Mouse (Mus musculus) hindbrain, embryonic 14.5 days (tissue): ENCODE measurements at regions not wholly inside any gene's neighbourhood (a gene's known extent, or its start where the extent isn't known, plus 50 kb on each side); places are given as distances from the start of the nearest gene placed in this dataset.
"Not testable (repeated sequence)": the region's sequence is repeated elsewhere in the genome, so short reads cannot be mapped to it uniquely, and the experiment has no call there.

Source experiments
- ATAC-seq: fragments of 200-750 bp; cut with Nextera tagmentation; 2 replicates; pipeline ENCODE4 v1.8.0; 2017; ENCODE audit warnings: moderate number of reproducible peaks, mild to moderate bottlenecking, moderate TSS enrichment, moderate library complexity; ENCODE audit not compliant: low FRiP score
- DNase-seq: peaks from one replicate; pipeline ENCODE4 v3.0.0-alpha.2; 2015; ENCODE audit warnings: low spot score
- H3K27ac ChIP-seq: fragments of 300-500 bp; sonication (generic); 2 replicates; pipeline ENCODE4 v1.5.1; 2014; ENCODE audit warnings: mild to moderate bottlenecking, moderate library complexity
- H3K27me3 ChIP-seq: fragments of 300-500 bp; sonication (generic); 2 replicates; pipeline ENCODE4 v1.6.1; 2014; ENCODE audit warnings: mild to moderate bottlenecking, low read length, mixed read lengths; ENCODE audit not compliant: control insufficient read depth, insufficient read depth
- H3K36me3 ChIP-seq: fragments of 300-500 bp; sonication (generic); replicated peaks from 2 replicates; pipeline ENCODE4 v1.6.1; 2014; ENCODE audit not compliant: control insufficient read depth, insufficient read depth
- H3K4me1 ChIP-seq: fragments of 300-500 bp; sonication (generic); replicated peaks from 2 replicates; pipeline ENCODE4 v1.6.1; 2014; ENCODE audit warnings: antibody characterized with exemption, low read length, mixed read lengths; ENCODE audit not compliant: control insufficient read depth, insufficient read depth
- H3K4me2 ChIP-seq: fragments of 300-500 bp; sonication (generic); replicated peaks from 2 replicates; pipeline ENCODE4 v1.6.1; 2014; ENCODE audit warnings: mild to moderate bottlenecking, moderate library complexity
- H3K4me3 ChIP-seq: fragments of 300-500 bp; sonication (generic); replicated peaks from 2 replicates; pipeline ENCODE4 v1.5.1; 2014; ENCODE audit warnings: mild to moderate bottlenecking, low read length
- H3K9ac ChIP-seq: fragments of 300-500 bp; sonication (generic); 2 replicates; pipeline ENCODE4 v1.6.1; 2014
- H3K9me3 ChIP-seq: fragments of 300-500 bp; sonication (generic); 2 replicates; pipeline ENCODE4 v1.6.1; 2016; ENCODE audit warnings: low read length; ENCODE audit not compliant: control insufficient read depth
- WGBS: fragments of 180-500 bp; shearing (Covaris S2); extraction: QIAGEN DNeasy Blood & Tissue Kit; methylation state at CpG from one replicate; pipeline ENCODE4 v1.1.7; 2014; 5-methylcytosine and 5-hydroxymethylcytosine counted together

DNA sequence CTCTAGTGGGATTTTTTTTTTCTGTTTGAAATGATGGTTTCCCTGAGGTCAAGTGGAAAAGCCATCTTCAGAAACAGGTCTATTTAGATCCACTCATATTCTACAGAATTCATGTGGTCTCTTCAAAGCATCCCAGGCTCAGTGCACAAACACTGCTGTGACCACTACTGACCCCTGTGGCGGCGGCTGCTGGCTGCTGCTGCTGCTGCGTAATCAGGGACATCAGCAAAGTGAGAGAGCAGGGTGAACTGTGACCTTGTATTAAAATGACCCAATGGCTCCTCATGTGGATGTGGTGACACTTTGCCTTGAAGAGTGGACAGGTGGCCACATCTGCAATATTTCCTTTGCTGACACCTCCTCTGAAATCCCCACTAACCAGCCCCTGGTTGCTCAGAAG, 169.1 kb upstream of the Rapgef5 start:
- H3K9ac ChIP-seq: no peak overlapping the region
- peaks cover 35% of the 10 kb centered on the region for H3K4me1 ChIP-seq
- DNase-seq (no peak), ATAC-seq (no peak)
- no peak overlapping the region for H3K4me3 ChIP-seq
- 26% methylated on average over 3 of the region's 3 CpGs for WGBS
- H3K27me3 ChIP-seq: no peaks in the 10 kb centered on the region
- no peak overlapping the region for H3K4me2 ChIP-seq
- no peaks in the 10 kb centered on the region for H3K9me3 ChIP-seq
- no peak overlapping the region for H3K27ac ChIP-seq
- H3K36me3 ChIP-seq: no peaks in the 10 kb centered on the region

- H3K27me3 ChIP-seq: no peaks in the 10 kb centered on the region
- peaks cover 32% of the 10 kb centered on the region for H3K4me1 ChIP-seq
- no peaks in the 10 kb centered on the region for H3K9me3 ChIP-seq
- no peak overlapping the region for H3K27ac ChIP-seq
- no peak for DNase-seq
- no peak overlapping the region for H3K4me3 ChIP-seq
- no peak overlapping the region for H3K4me2 ChIP-seq
- H3K9ac ChIP-seq: no peak overlapping the region
- no peaks in the 10 kb centered on the region for H3K36me3 ChIP-seq
- WGBS: 95% methylated on average over 3 of the region's 3 CpGs
- ATAC-seq: no peak
Observed at GRCm38 (mm10) chr12:117348516-117348915, 167.8 kb upstream of the Rapgef5 start.

DNA sequence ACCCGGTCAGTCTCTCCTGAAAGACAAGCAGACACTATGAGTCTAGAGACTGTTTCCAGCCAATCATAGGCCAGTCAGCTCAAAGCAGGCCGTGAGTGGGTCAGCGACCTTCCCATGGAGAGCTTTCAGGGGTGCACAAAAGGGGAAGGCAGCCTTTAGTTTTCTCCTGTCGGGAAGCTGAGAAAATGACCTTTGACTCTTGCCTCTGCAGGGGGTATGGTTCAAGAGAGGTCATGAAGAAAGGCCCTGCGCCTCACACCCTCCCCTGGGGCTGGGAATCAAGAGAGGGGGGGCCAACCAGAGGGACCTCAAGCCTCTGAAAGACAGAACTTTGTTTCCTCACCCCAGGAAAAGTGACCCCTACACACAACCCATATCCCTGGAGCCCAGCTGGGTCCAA, 164.4 kb upstream of the Rapgef5 start:
- ATAC-seq (no peak), DNase-seq (no peak)
- H3K9me3 ChIP-seq: no peaks in the 10 kb centered on the region
- no peak overlapping the region for H3K27ac ChIP-seq
- H3K4me1 ChIP-seq: 0 out of 2 replicates have a peak, but pooled peaks cover 3% of the 10 kb centered on the region
- no peak overlapping the region for H3K4me3 ChIP-seq
- no peaks in the 10 kb centered on the region for H3K36me3 ChIP-seq
- no peaks in the 10 kb centered on the region for H3K27me3 ChIP-seq
- no peak overlapping the region for H3K9ac ChIP-seq
- WGBS: 4% methylated on average over 5 of the region's 5 CpGs
- H3K4me2 ChIP-seq: no peak overlapping the region

- WGBS: 36% methylated on average over 3 of the region's 3 CpGs
- H3K4me2 ChIP-seq: no peak overlapping the region
- DNase-seq: no peak
- H3K9me3 ChIP-seq: no peaks in the 10 kb centered on the region
- ATAC-seq: no peak
- no peaks in the 10 kb centered on the region for H3K27me3 ChIP-seq
- no peaks in the 10 kb centered on the region for H3K4me1 ChIP-seq
- H3K27ac ChIP-seq: no peak overlapping the region
- no peak overlapping the region for H3K9ac ChIP-seq
- H3K36me3 ChIP-seq: no peaks in the 10 kb centered on the region
- H3K4me3 ChIP-seq: no peak overlapping the region
Observed at GRCm38 (mm10) chr12:117352511-117352910, 163.8 kb upstream of the Rapgef5 start.

GRCm38 (mm10) chr12:117352938-117353337, 163.3 kb upstream of the Rapgef5 start:
- DNase-seq: peak; percentile 53
- Histone ChIP-seq H3K27ac (no peak overlapping the region), H3K4me2 (no peak overlapping the region), H3K27me3 (no peaks in the 10 kb centered on the region), H3K9ac (no peak overlapping the region), H3K36me3 (no peaks in the 10 kb centered on the region), H3K9me3 (no peaks in the 10 kb centered on the region), H3K4me1 (no peaks in the 10 kb centered on the region), H3K4me3 (no peak overlapping the region)
- ATAC-seq: no peak

DNA sequence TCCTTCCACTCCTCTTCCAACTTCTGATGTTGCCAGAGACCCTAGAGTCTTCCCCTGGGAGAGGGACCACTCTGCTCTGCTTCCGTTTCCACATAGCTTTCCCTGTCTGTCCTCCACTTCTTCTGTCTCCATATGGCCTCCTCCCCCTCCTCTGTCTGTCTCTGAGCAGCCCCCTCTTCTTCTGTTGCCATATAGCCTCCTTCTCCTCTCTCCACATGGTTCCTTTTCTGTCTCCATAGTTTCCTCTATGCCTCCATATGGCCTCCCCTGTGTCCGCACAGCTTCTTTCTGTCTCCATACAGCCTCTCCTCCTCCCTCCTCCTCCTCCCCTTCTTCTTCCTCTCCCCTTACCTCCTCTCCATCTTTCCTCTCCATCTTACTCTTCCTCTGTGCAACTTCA, 158.5 kb upstream of the Rapgef5 start:
- Histone ChIP-seq H3K4me1 (no peaks in the 10 kb centered on the region), H3K27ac (no peak overlapping the region), H3K9me3 (no peaks in the 10 kb centered on the region), H3K9ac (no peak overlapping the region), H3K36me3 (no peaks in the 10 kb centered on the region), H3K4me2 (no peak overlapping the region), H3K27me3 (no peaks in the 10 kb centered on the region), H3K4me3 (no peak overlapping the region)
- ATAC-seq: no peak
- no peak for DNase-seq
- 64% methylated on average over 2 of the region's 2 CpGs for WGBS

DNA sequence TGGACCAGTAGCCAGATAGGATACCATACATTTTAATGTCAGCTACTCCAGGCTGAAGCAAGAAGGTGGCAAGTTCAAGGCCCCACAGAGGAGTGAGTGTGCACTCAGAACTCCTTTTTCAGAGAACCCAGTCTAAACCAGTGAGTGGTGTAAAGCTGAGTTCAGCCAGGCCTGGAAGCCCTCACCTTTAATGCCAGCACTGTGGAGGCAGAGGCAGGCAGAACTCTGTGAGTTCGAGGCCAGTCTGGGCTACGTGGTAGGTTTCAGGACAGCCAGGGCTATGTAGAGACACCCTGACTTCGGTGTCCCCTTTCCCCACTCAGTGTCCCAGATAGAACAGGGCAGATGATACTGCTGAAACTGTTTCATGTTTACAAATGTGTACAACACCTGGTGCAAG, 157.4 kb upstream of the Rapgef5 start:
- Histone ChIP-seq H3K27me3 (no peaks in the 10 kb centered on the region), H3K9ac (no peak overlapping the region), H3K4me1 (no peaks in the 10 kb centered on the region), H3K9me3 (no peaks in the 10 kb centered on the region), H3K4me2 (no peak overlapping the region), H3K36me3 (no peaks in the 10 kb centered on the region), H3K27ac (no peak overlapping the region), H3K4me3 (no peak overlapping the region)
- no peak for ATAC-seq
- DNase-seq: no peak
- WGBS: 96% methylated on average over 3 of the region's 3 CpGs

- ATAC-seq (no peak), DNase-seq (no peak)
- WGBS: 80% methylated on average over 4 of the region's 4 CpGs
Observed at GRCm38 (mm10) chr12:117360215-117360614, 156.1 kb upstream of the Rapgef5 start.

GRCm38 (mm10) chr12:117361826-117362225, 154.5 kb upstream of the Rapgef5 start:
- no peak overlapping the region for H3K27ac ChIP-seq
- no peak overlapping the region for H3K9ac ChIP-seq
- H3K4me2 ChIP-seq: no peak overlapping the region
- no peaks in the 10 kb centered on the region for H3K36me3 ChIP-seq
- WGBS: 80% methylated on average over 7 of the region's 7 CpGs
- no peak overlapping the region for H3K4me3 ChIP-seq
- DNase-seq (no peak), ATAC-seq (no peak)
- H3K9me3 ChIP-seq: no peaks in the 10 kb centered on the region
- no peaks in the 10 kb centered on the region for H3K4me1 ChIP-seq
- no peaks in the 10 kb centered on the region for H3K27me3 ChIP-seq

More at GRCm38 (mm10) chr12:117360215-117360614, 156.1 kb upstream of the Rapgef5 start:
- Histone ChIP-seq H3K4me1 (no peaks in the 10 kb centered on the region), H3K36me3 (no peaks in the 10 kb centered on the region), H3K4me3 (no peak overlapping the region), H3K4me2 (no peak overlapping the region), H3K9me3 (no peaks in the 10 kb centered on the region), H3K9ac (no peak overlapping the region), H3K27ac (no peak overlapping the region), H3K27me3 (no peaks in the 10 kb centered on the region)

- not testable (repeated sequence) for H3K4me2 ChIP-seq, H3K27ac ChIP-seq, H3K9ac ChIP-seq, H3K27me3 ChIP-seq, DNase-seq, H3K9me3 ChIP-seq, H3K4me1 ChIP-seq, H3K36me3 ChIP-seq, H3K4me3 ChIP-seq
- peak; percentile 78; the same call in 1 of the 2 replicates for ATAC-seq
- WGBS: 54% methylated on average over 3 of the region's 4 CpGs
Observed at GRCm38 (mm10) chr12:117363457-117363856, 152.8 kb upstream of the Rapgef5 start.
